Comparison of ENCODE assay signal across 9 mouse cellular contexts in the genomic region with DNA sequence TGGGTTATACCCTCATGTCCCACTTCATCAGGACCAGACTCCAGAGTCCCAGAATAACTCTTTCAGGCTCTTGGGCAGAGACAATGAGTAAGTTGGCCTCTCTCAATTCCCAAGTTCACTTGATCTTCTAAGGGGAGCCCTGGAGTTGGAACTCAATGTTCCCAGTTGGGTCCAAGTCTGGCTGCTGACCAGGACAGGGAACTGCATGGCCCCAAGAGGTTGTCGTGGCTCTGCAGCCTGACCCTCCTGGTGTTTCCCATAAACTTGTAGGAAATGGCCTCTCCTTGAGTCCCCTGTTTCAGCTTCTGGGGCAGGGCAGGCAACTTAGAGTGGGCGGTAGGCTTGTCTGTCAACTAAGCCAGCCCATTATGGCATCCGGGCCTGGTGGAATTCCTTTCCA.
"Had no signal": no experiment of that assay in that cellular context is flagged by ENCODE, and none has a peak within 500 bp of the region (broad histone marks: within the 10 kb centered on the region; RNA-seq: fewer than 3 reads in every experiment).

No protein-coding gene starts in this region.

- DNase-seq: liver, embryonic 13.5 days; liver, postnatal 0 days; lung, adult 2 months; lung, postnatal 14 days; lung, postnatal 36 days; right cerebral cortex, postnatal 14 days; thymus, adult 18-20 months; thymus, postnatal 14 days; thymus, postnatal 36 days had no signal
